Mouse (Mus musculus) G1E (cell line): ENCODE measurements at regions not wholly inside any gene's neighbourhood (a gene's known extent, or its start where the extent isn't known, plus 50 kb on each side); places are given as distances from the start of the nearest gene placed in this dataset.

ENCODE experiments used
- CTCF ChIP-seq: IDR thresholded peaks from 2 replicates; pipeline ENCODE4 v1.5.1; 2012; ENCODE audit warnings: low read depth, low read length, inconsistent platforms, mixed read lengths
- GATA1 ChIP-seq: IDR thresholded peaks from 2 replicates; pipeline ENCODE4 v1.6.1; 2012; ENCODE audit warnings: borderline replicate concordance, low read length, inconsistent platforms, mixed read lengths
- POLR2AphosphoS5 ChIP-seq: IDR thresholded peaks from 2 replicates; pipeline ENCODE4 v1.6.1; 2012; ENCODE audit warnings: low read depth, low read length, inconsistent platforms; ENCODE audit not compliant: insufficient replicate concordance
- TAL1 ChIP-seq: conservative IDR thresholded peaks from 2 replicates; pipeline ENCODE4 v1.6.1; 2012; ENCODE audit warnings: low read depth, low read length, inconsistent platforms, mixed read lengths

GRCm38 (mm10) chr14:76340789-76341188 is 74.0 kb upstream of the Tsc22d1 start:
- no peak for TF ChIP-seq CTCF
- no peak for TF ChIP-seq TAL1
- no peak for TF ChIP-seq POLR2AphosphoS5
- no peak for TF ChIP-seq GATA1
